Mouse (Mus musculus): ENCODE measurements around the gene Relt. TPM values are rescaled to one million over a fixed set of nuclear protein-coding genes. Genes with fewer than 3 reads are reported as not detected.
A peak's percentile ranks its signal among the peaks of the same experiment; 100 is the strongest.

The Relt gene
- polyA plus RNA-seq (2015; fragmentation: Nextera tagmentation; extraction: Ambion mirVana), result 0.71 and 1.2 TPM in 2 replicates

DNA sequence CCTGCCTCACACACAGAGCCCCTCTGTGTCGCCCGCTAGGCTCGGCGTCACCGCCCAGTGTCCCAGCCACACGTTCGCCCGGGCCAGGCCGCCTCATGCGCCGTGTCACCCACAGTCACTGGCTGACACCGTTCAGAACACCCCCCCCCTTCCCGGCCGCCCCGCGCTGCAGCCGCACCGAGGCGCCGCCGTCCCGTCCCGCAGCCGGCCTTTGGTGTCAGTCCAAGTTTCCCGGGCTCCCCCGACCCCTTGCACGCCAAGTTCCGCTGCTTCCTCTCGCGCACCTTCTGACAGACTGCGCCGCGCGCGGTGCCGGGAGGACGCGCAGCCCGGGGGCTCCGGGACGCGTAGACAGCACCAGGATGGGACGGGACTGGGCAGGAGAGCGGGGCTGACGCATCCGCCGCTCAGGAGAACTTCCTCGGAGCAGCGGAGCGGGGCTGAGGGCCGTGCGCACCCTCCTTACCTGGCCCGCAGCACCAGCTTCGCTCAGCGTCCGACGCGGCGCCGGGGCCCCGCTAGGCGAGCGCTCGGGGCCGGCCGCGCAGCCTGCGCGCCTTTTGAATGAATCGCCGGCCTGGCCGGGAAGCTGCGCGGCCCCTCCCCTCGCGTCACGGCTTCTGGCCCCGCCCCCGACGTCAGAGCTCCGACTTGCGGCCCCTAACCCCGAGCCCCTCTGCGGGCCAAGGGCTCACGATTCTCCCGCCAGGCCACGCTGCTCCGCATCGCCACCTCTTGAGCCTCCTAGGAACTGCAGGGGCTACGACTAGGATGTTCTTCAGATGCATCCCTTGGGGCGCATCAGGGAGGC lies at the start of gene Relt:
TSS of gene Relt (minus strand) at position 619 of the 811 bp plus-strand sequence.
- H3K36me3 ChIP-seq (ENCODE audit: control insufficient read depth, insufficient read depth, low read length), result no peaks in the 10 kb centered on the region
- peak within 1 kb of the TSS; percentile 61 for H3K9ac ChIP-seq (ENCODE audit: low read length)
- peak within 1 kb of the TSS; percentile 58; the same call in 1 of the 2 replicates for H3K27ac ChIP-seq (replicated peaks)
- under 1% methylated on average over 63 of the region's 91 CpGs for WGBS
- H3K4me3 ChIP-seq (ENCODE audit: low read depth, low read length), result peak within 1 kb of the TSS; percentile 65
- peak within 1 kb of the TSS; percentile 99 for H3K4me2 ChIP-seq (replicated peaks; ENCODE audit: low read depth)
- peak; percentile 91 for DNase-seq (ENCODE audit: low spot score)
- TF ChIP-seq CTCF (IDR thresholded peaks at IDR 0.05; ENCODE audit: low read depth) (peak; percentile 83), EP300 (optimal IDR thresholded peaks at IDR 0.05) (no peak)
- H3K27me3 ChIP-seq (ENCODE audit: control insufficient read depth, insufficient read depth, low read length), result no peaks in the 10 kb centered on the region
- peak; percentile 91 for ATAC-seq (ENCODE audit: low FRiP score, low TSS enrichment)
- H3K9me3 ChIP-seq (ENCODE audit: control insufficient read depth, low read length), result no peaks in the 10 kb centered on the region
- H3K4me1 ChIP-seq (replicated peaks; ENCODE audit: control insufficient read depth, insufficient read depth), result no peaks in the 10 kb centered on the region

DNA sequence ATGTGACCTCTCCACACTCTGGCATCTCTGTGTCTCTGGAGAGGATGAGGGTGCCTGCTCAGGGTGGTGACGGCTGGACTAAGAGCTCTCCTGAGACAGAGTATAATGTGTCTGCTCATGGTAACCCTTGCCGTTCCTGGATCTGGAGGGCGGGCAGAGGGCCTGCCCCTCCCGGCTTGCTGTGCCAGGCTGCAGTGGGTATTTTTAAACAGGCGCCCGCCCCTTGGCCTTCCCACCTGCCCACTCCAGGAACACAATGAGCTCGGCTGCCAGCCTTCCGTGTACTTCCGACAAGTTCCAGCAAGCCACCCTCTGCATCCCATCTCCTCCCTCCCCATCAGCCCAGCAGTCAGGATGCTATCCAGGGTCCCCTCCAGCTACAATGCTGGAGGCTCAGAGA lies 48.5 kb upstream of the Relt start:
- TF ChIP-seq EP300 (optimal IDR thresholded peaks at IDR 0.05) (no peak), CTCF (IDR thresholded peaks at IDR 0.05; ENCODE audit: low read depth) (no peak)
- ATAC-seq (ENCODE audit: low FRiP score, low TSS enrichment), result no peak
- Histone ChIP-seq H3K4me1 (replicated peaks; ENCODE audit: control insufficient read depth, insufficient read depth) (peaks cover 5% of the 10 kb centered on the region), H3K9ac (ENCODE audit: low read length) (peak overlapping the region; percentile 27; the same call in 1 of the 2 replicates), H3K27ac (replicated peaks) (peak overlapping the region; percentile 73), H3K4me2 (replicated peaks; ENCODE audit: low read depth) (0 out of 2 replicates have a peak overlapping the region, but pooled peaks have one; percentile 11), H3K36me3 (ENCODE audit: control insufficient read depth, insufficient read depth, low read length) (no peaks in the 10 kb centered on the region), H3K9me3 (ENCODE audit: control insufficient read depth, low read length) (no peaks in the 10 kb centered on the region), H3K4me3 (ENCODE audit: low read depth, low read length) (no peak overlapping the region), H3K27me3 (ENCODE audit: control insufficient read depth, insufficient read depth, low read length) (no peaks in the 10 kb centered on the region)
- DNase-seq (ENCODE audit: low spot score), result no peak
- WGBS, result 25% methylated on average over 9 of the region's 9 CpGs

DNA sequence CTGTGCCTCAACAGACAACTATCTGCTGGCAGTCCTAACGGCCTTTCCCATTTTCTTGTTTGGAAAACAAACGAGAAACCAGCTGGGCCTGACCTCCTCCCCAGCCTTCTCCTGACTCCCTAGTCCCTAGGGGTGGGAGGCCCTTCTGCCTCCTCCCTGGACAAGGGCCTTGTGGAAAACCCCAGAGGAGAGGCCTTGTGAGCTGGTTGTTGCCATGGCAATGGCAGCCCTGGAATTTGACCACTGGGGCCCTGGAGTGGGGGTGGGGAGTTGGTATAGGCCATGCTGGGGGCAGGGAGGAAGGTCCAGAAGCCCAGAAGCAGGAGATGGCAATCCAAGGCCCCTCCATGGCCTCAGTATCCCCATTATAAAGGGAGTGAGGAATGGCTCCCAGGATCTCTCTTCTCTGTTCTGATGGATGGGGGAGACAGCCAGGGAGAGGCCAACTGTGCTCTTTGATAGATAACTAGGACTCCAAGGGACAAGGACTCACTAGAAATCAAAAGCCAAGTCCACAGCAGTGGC lies 48.1 kb upstream of the Relt start:
- Histone ChIP-seq H3K4me2 (replicated peaks; ENCODE audit: low read depth) (0 out of 2 replicates have a peak overlapping the region, but pooled peaks have one; percentile 11), H3K4me3 (ENCODE audit: low read depth, low read length) (no peak overlapping the region), H3K9ac (ENCODE audit: low read length) (0 out of 2 replicates have a peak overlapping the region, but pooled peaks have one; percentile 27), H3K27ac (replicated peaks) (peak overlapping the region; percentile 73), H3K27me3 (ENCODE audit: control insufficient read depth, insufficient read depth, low read length) (no peaks in the 10 kb centered on the region), H3K36me3 (ENCODE audit: control insufficient read depth, insufficient read depth, low read length) (no peaks in the 10 kb centered on the region), H3K9me3 (ENCODE audit: control insufficient read depth, low read length) (no peaks in the 10 kb centered on the region), H3K4me1 (replicated peaks; ENCODE audit: control insufficient read depth, insufficient read depth) (peaks cover 5% of the 10 kb centered on the region)
- TF ChIP-seq EP300 (optimal IDR thresholded peaks at IDR 0.05) (no peak), CTCF (IDR thresholded peaks at IDR 0.05; ENCODE audit: low read depth) (no peak)
- no peak for DNase-seq (ENCODE audit: low spot score)
- WGBS, result 16% methylated on average over 2 of the region's 2 CpGs
- ATAC-seq (ENCODE audit: low FRiP score, low TSS enrichment), result no peak; the same call in 1 of the 2 replicates

DNA sequence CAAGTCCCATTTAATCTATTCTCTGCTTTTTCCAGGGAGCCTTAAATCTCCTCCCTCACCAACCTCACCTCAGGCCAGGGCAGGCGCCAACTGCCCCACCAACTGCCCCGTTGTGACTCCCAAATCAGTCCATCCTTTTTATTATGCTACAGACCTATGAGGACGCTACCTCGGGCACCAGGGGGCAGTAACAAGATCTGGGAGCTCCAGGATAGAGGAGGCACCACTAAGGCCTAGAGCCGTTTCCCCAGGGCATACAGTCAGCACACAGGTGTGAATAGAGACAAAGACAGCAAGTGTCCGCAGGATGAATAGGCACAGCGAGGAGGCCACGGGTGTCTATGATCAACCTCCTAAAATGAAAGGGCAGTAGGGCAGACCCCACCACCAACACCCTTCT lies 45.3 kb upstream of the Relt start:
- H3K4me2 ChIP-seq (replicated peaks; ENCODE audit: low read depth), result no peak overlapping the region
- H3K9ac ChIP-seq (ENCODE audit: low read length), result no peak overlapping the region
- no peaks in the 10 kb centered on the region; the same call in 1 of the 2 replicates for H3K36me3 ChIP-seq (ENCODE audit: control insufficient read depth, insufficient read depth, low read length)
- DNase-seq (ENCODE audit: low spot score), result peak; percentile 48
- WGBS, result 44% methylated on average over 8 of the region's 8 CpGs
- 0 out of 2 replicates have a peak, but pooled peaks have one; percentile 31 for ATAC-seq (ENCODE audit: low FRiP score, low TSS enrichment)
- peak overlapping the region; percentile 71 for H3K27ac ChIP-seq (replicated peaks)
- H3K4me1 ChIP-seq (replicated peaks; ENCODE audit: control insufficient read depth, insufficient read depth), result peaks cover 5% of the 10 kb centered on the region
- H3K4me3 ChIP-seq (ENCODE audit: low read depth, low read length), result no peak overlapping the region
- no peak for TF ChIP-seq EP300 (optimal IDR thresholded peaks at IDR 0.05)
- peak; percentile 68 for TF ChIP-seq CTCF (IDR thresholded peaks at IDR 0.05; ENCODE audit: low read depth)
- no peaks in the 10 kb centered on the region for H3K9me3 ChIP-seq (ENCODE audit: control insufficient read depth, low read length)
- H3K27me3 ChIP-seq (ENCODE audit: control insufficient read depth, insufficient read depth, low read length), result no peaks in the 10 kb centered on the region

DNA sequence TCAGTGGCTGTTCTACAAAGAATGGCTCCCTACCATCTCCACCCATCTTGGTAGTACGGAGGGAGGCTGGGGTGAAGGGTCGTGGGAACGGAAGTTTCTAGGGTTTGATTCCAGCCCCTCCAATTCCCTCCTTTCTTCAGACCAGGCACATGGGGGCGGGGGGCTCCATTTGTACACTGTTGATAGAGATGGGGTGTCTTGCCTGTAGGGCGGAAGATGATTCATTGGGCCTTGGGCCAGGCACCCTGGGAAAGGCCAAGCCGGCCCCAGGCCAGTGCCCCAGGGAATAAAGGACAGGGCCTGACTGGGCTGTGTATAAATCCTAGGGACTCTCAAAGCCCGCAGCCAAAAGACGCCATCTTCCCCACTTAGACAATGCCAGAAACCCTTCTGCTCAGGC lies 44.8 kb upstream of the Relt start:
- peak; percentile 17; the same call in 1 of the 2 replicates for ATAC-seq (ENCODE audit: low FRiP score, low TSS enrichment)
- H3K4me1 ChIP-seq (replicated peaks; ENCODE audit: control insufficient read depth, insufficient read depth), result peaks cover 5% of the 10 kb centered on the region
- 63% methylated on average over 8 of the region's 8 CpGs for WGBS
- no peaks in the 10 kb centered on the region; the same call in 1 of the 2 replicates for H3K36me3 ChIP-seq (ENCODE audit: control insufficient read depth, insufficient read depth, low read length)
- no peaks in the 10 kb centered on the region for H3K27me3 ChIP-seq (ENCODE audit: control insufficient read depth, insufficient read depth, low read length)
- no peaks in the 10 kb centered on the region for H3K9me3 ChIP-seq (ENCODE audit: control insufficient read depth, low read length)
- TF ChIP-seq CTCF (IDR thresholded peaks at IDR 0.05; ENCODE audit: low read depth) (no peak), EP300 (optimal IDR thresholded peaks at IDR 0.05) (no peak)
- DNase-seq (ENCODE audit: low spot score), result no peak
- no peak overlapping the region for H3K4me3 ChIP-seq (ENCODE audit: low read depth, low read length)
- no peak overlapping the region for H3K4me2 ChIP-seq (replicated peaks; ENCODE audit: low read depth)
- H3K9ac ChIP-seq (ENCODE audit: low read length), result peak overlapping the region; percentile 35; the same call in 1 of the 2 replicates
- H3K27ac ChIP-seq (replicated peaks), result peak overlapping the region; percentile 71

Measured in stomach, postnatal 0 days (tissue).